Mouse (Mus musculus): ENCODE measurements at regions not wholly inside any gene's neighbourhood (a gene's known extent, or its start where the extent isn't known, plus 50 kb on each side); places are given as distances from the start of the nearest gene placed in this dataset.
"Not testable (repeated sequence)": the region's sequence is repeated elsewhere in the genome, so short reads cannot be mapped to it uniquely, and the experiment has no call there.

DNA sequence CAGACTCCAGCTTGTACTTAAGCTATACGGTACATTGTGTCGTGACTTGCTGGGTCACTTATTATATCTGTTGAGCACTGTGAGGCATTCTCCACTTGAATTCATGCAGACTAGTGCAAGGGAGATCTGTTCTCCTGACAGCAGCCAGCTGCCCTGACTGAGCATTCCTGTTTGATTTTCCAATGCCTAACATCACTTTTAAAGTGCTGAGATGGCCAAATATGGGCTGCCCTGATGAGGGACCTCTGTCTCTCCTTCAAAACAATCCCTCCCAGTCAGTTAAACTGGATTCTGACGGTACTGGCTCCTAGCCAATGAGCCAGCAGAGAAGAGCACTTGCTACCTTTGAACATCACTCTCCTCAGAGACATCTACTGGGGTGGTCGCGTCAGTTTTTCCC is 57.6 kb upstream of the Lekr1 start:
- H3K27ac ChIP-seq (ENCODE audit: low read length) = 0 out of 2 replicates have a peak overlapping the region, but pooled peaks have one; percentile 0

DNA sequence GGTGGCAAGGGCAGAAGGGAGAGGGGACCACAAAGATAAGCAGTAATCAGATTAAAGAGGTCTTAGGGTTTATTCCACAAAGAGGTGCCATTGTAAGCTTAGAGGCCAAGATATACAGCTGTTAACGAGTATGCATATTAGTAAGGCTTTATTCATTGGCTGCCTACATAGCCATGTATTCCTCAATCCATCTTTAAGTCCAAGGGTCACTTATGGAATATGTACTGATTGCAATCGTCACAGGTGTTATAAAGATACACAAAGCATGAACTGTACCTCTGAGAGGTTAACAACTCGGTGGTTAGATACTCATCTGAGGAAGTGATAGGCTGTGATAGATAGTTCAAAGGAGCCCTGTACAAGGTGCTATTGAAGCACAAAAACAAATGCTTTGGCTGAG is 54.3 kb upstream of the Lekr1 start:
- WGBS = 57% methylated on average over 3 of the region's 3 CpGs
- ATAC-seq = peak; percentile 89
- no peak overlapping the region for H3K4me2 ChIP-seq (ENCODE audit: low read depth, low read length)

More for the DNA sequence above, 57.6 kb upstream of the Lekr1 start:
- ATAC-seq = peak; percentile 74
- H3K4me3 ChIP-seq (ENCODE audit: low read length) = no peak overlapping the region
- no peak overlapping the region for H3K4me2 ChIP-seq (ENCODE audit: low read depth, low read length)
- 42% methylated on average over 5 of the region's 5 CpGs for WGBS
- no peaks in the 10 kb centered on the region for H3K27me3 ChIP-seq (replicated peaks; ENCODE audit: control insufficient read depth, insufficient read depth, low read length)
- H3K9ac ChIP-seq (ENCODE audit: low read depth, low read length) = no peak overlapping the region
- no peaks in the 10 kb centered on the region for H3K4me1 ChIP-seq (ENCODE audit: control insufficient read depth, insufficient read depth, low read length)
- no peaks in the 10 kb centered on the region for H3K36me3 ChIP-seq (ENCODE audit: control insufficient read depth, insufficient read depth, low read length)
- H3K9me3 ChIP-seq (ENCODE audit: control insufficient read depth, low read length) = no peaks in the 10 kb centered on the region

DNA sequence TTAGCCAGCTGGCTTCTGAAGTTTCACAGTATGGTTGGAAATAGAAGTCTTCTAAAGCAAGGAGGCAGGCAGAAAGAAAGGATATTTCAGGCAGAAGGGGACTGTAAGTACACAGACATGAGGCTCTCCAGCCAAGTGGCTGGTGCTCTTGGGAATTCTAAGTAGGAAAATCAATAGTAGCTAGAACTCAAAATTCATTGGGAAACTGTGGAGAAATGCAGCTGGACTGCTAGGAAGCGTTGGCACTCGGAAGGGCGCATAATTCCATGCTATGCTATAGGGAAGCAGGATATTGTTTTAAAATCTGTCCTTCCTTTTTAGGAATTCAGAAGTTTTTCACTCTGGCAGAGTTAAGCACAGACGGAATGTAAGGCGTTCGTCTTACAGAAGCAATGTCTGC is 53.6 kb upstream of the Lekr1 start:
- H3K27ac ChIP-seq (ENCODE audit: low read length) = 0 out of 2 replicates have a peak overlapping the region, but pooled peaks have one; percentile 2
- ATAC-seq = no peak

More for the DNA sequence above, 54.3 kb upstream of the Lekr1 start:
- Histone ChIP-seq H3K9ac (ENCODE audit: low read depth, low read length) (no peak overlapping the region), H3K4me1 (ENCODE audit: control insufficient read depth, insufficient read depth, low read length) (no peaks in the 10 kb centered on the region), H3K36me3 (ENCODE audit: control insufficient read depth, insufficient read depth, low read length) (no peaks in the 10 kb centered on the region), H3K27ac (ENCODE audit: low read length) (no peak overlapping the region), H3K27me3 (replicated peaks; ENCODE audit: control insufficient read depth, insufficient read depth, low read length) (no peaks in the 10 kb centered on the region), H3K4me3 (ENCODE audit: low read length) (no peak overlapping the region), H3K9me3 (ENCODE audit: control insufficient read depth, low read length) (no peaks in the 10 kb centered on the region)

DNA sequence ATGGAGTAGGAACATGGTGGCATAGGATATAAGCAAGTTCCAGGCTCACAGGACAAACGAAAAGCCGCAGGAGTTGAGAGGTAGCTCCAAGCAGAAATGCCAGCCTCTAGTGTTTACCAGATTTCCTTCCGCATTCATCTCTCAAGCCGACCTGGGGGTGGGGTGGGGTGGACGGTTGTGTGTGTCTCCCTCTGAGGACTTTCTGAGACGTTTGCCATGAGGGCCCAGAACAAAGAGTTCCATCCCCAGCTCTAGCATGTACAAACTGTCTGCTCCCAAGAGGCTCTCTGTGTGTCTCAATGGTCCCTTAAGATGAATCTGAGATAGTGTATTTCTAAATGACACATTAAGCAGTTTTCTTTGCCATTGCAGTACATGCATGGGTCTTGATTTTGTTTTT is 53.1 kb upstream of the Lekr1 start:
- Histone ChIP-seq H3K4me2 (ENCODE audit: low read depth, low read length) (no peak overlapping the region), H3K27ac (ENCODE audit: low read length) (peak overlapping the region; percentile 7), H3K36me3 (ENCODE audit: control insufficient read depth, insufficient read depth, low read length) (no peaks in the 10 kb centered on the region), H3K4me1 (ENCODE audit: control insufficient read depth, insufficient read depth, low read length) (no peaks in the 10 kb centered on the region), H3K9ac (ENCODE audit: low read depth, low read length) (no peak overlapping the region; the same call in 1 of the 2 replicates), H3K9me3 (ENCODE audit: control insufficient read depth, low read length) (no peaks in the 10 kb centered on the region), H3K27me3 (replicated peaks; ENCODE audit: control insufficient read depth, insufficient read depth, low read length) (no peaks in the 10 kb centered on the region), H3K4me3 (ENCODE audit: low read length) (no peak overlapping the region)
- ATAC-seq = no peak
- WGBS = 51% methylated on average over 6 of the region's 6 CpGs

More for the DNA sequence above, 53.6 kb upstream of the Lekr1 start:
- Histone ChIP-seq H3K4me3 (ENCODE audit: low read length) (no peak overlapping the region), H3K9me3 (ENCODE audit: control insufficient read depth, low read length) (no peaks in the 10 kb centered on the region), H3K4me1 (ENCODE audit: control insufficient read depth, insufficient read depth, low read length) (no peaks in the 10 kb centered on the region), H3K27me3 (replicated peaks; ENCODE audit: control insufficient read depth, insufficient read depth, low read length) (no peaks in the 10 kb centered on the region), H3K4me2 (ENCODE audit: low read depth, low read length) (no peak overlapping the region), H3K9ac (ENCODE audit: low read depth, low read length) (no peak overlapping the region), H3K36me3 (ENCODE audit: control insufficient read depth, insufficient read depth, low read length) (no peaks in the 10 kb centered on the region)
- WGBS = 44% methylated on average over 6 of the region's 6 CpGs

DNA sequence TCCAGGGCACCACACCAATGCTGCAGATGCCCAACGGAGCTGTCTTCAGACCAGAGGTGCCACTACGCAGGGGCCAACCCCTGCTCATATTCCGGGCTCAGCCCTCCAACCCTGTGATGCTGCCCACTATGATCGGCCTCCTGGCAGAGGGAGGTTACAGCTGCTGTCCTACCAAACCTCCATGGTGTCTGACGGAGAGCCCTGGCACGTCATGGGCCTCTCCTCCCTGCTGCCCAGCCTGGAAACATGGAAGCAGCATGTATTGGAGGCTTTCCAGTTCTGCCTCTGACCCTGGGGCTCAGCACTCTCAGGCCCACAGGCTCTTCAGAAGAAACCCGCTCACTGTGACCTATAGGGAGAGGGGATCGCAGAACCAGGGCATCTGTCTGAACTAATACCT is 51.1 kb upstream of the Lekr1 start:
- not testable (repeated sequence) for H3K4me2 ChIP-seq (ENCODE audit: low read depth, low read length); H3K4me3 ChIP-seq (ENCODE audit: low read length); H3K36me3 ChIP-seq (ENCODE audit: control insufficient read depth, insufficient read depth, low read length); H3K27me3 ChIP-seq (replicated peaks; ENCODE audit: control insufficient read depth, insufficient read depth, low read length); H3K9ac ChIP-seq (ENCODE audit: low read depth, low read length); H3K4me1 ChIP-seq (ENCODE audit: control insufficient read depth, insufficient read depth, low read length); H3K9me3 ChIP-seq (ENCODE audit: control insufficient read depth, low read length); H3K27ac ChIP-seq (ENCODE audit: low read length); ATAC-seq
- WGBS = 88% methylated on average over 8 of the region's 8 CpGs

Data from intestine, embryonic 16.5 days (tissue).